Mouse (Mus musculus) CH12.LX (cell line): Measurements from ENCODE around the gene Zfp36l1.

ENCODE experiments used
- CTCF ChIP-seq, 2 experiments: IDR thresholded peaks in 1 of 2; conservative IDR thresholded peaks in 1 of 2; 2 replicates each; pipeline ENCODE4 v1.5.1; 2011 to 2012; ENCODE audit warnings: low read depth in 2 of 2, low read length in 2 of 2, improper control_type of control experiment in 1 of 2, inconsistent platforms in 1 of 2, mild to moderate bottlenecking in 1 of 2, moderate library complexity in 1 of 2
- ELF1 ChIP-seq: IDR thresholded peaks from 2 replicates; pipeline ENCODE4 v1.6.1; 2014; ENCODE audit warnings: low read depth, mild to moderate bottlenecking, inconsistent platforms, low read length, improper control_type of control experiment
- ETS1 ChIP-seq: conservative IDR thresholded peaks from 2 replicates; pipeline ENCODE4 v1.6.1; 2012; ENCODE audit warnings: low read depth, mild to moderate bottlenecking, inconsistent platforms, low read length, improper control_type of control experiment, moderate library complexity
- MAX ChIP-seq: IDR thresholded peaks from 2 replicates; pipeline ENCODE4 v1.6.1; 2011; ENCODE audit warnings: low read length, improper control_type of control experiment
- POLR2A ChIP-seq: IDR thresholded peaks from 2 replicates; pipeline ENCODE4 v1.6.1; 2011; ENCODE audit warnings: low read depth, mild to moderate bottlenecking, improper control_type of control experiment, low read length
- RAD21 ChIP-seq: IDR thresholded peaks from 2 replicates; pipeline ENCODE4 v1.6.1; 2011; ENCODE audit warnings: low read depth, mild to moderate bottlenecking, low read length, improper control_type of control experiment, moderate library complexity
- SMC3 ChIP-seq: IDR thresholded peaks from 2 replicates; pipeline ENCODE4 v1.6.1; 2011; ENCODE audit warnings: low read depth, low read length, improper control_type of control experiment

- TF ChIP-seq CTCF (conservative IDR thresholded peaks at IDR 0.05 in 1 of 2, IDR thresholded peaks at IDR 0.05 in 1 of 2; ENCODE audit: low read depth in 2 of 2, low read length in 2 of 2) (no peak), ETS1 (no peak), RAD21 (no peak), SMC3 (no peak), POLR2A (no peak), ELF1 (no peak), MAX (no peak)
These were observed 22.4 kb upstream of the Zfp36l1 start for GRCm38 (mm10) chr12:80135173-80135572.
